Mouse (Mus musculus) C2C12 (cell line): ENCODE results near the gene Rita1. TPM values are rescaled to one million over a fixed set of nuclear protein-coding genes. Genes with fewer than 3 reads are reported as not detected.
A peak's percentile ranks its signal among the peaks of the same experiment; 100 is the strongest.

Source experiments
- H3K27me3 ChIP-seq: one replicate; pipeline ENCODE4 v1.6.1; 2011; ENCODE audit not compliant: control insufficient read depth, insufficient read depth, insufficient read length
- H3K36me3 ChIP-seq: one replicate; pipeline ENCODE4 v1.6.1; 2011; ENCODE audit not compliant: control insufficient read depth, insufficient read depth
- H3K4me3 ChIP-seq: one replicate; pipeline ENCODE4 v1.5.1; 2011; ENCODE audit warnings: mild to moderate bottlenecking, control low read depth; ENCODE audit not compliant: poor library complexity, insufficient read depth, severe bottlenecking
- H3K79me2 ChIP-seq: one replicate; pipeline ENCODE4 v1.6.1; 2011; ENCODE audit not compliant: control insufficient read depth, insufficient read depth
- H3K79me3 ChIP-seq: one replicate; pipeline ENCODE4 v1.6.1; 2011; ENCODE audit warnings: low read depth, control low read depth
- H3ac ChIP-seq: one replicate; pipeline ENCODE3; 2011; ENCODE audit warnings: low read depth; ENCODE audit not compliant: control insufficient read depth, insufficient read length
- CEBPB ChIP-seq: IDR thresholded peaks from one replicate; pipeline ENCODE4 v1.6.1; 2011; ENCODE audit warnings: low read depth, mild to moderate bottlenecking, control low read depth, moderate library complexity
- CTCF ChIP-seq: IDR thresholded peaks from one replicate; pipeline ENCODE4 v1.5.1; 2011; ENCODE audit not compliant: control insufficient read depth, insufficient read depth, insufficient read length
- FOSL1 ChIP-seq: IDR thresholded peaks from one replicate; pipeline ENCODE4 v1.8.0; 2011; ENCODE audit warnings: mild to moderate bottlenecking, low read length; ENCODE audit not compliant: poor library complexity, insufficient read depth, severe bottlenecking
- MAX ChIP-seq: IDR thresholded peaks from one replicate; pipeline ENCODE4 v1.6.1; 2011; ENCODE audit warnings: mild to moderate bottlenecking, control low read depth
- MYOD1 ChIP-seq: IDR thresholded peaks from one replicate; pipeline ENCODE4 v1.6.1; 2011; ENCODE audit warnings: low read depth; ENCODE audit not compliant: control insufficient read depth, insufficient read length
- MYOG ChIP-seq: IDR thresholded peaks from one replicate; pipeline ENCODE4 v1.6.1; 2011; ENCODE audit not compliant: control insufficient read depth, insufficient read length; ENCODE audit errors: extremely low read depth
- USF1 ChIP-seq: IDR thresholded peaks from one replicate; pipeline ENCODE4 v1.6.1; 2011; ENCODE audit warnings: low read depth, mild to moderate bottlenecking, control low read depth, moderate library complexity
- polyA plus RNA-seq: library from polyadenylated mRNA; unstranded; fragments of >200 nt; fragmentation: generic; extraction: Trizol; gene quantifications from one replicate; pipeline ENCODE4 v1.2.1, GENCODE M21; 2012; ENCODE audit warnings: missing spikeins

The Rita1 gene
- polyA plus RNA-seq, 1 experiment = 17.2 TPM

- Histone ChIP-seq H3ac (no peak overlapping the region), H3K79me2 (peaks cover 30% of the 10 kb centered on the region), H3K36me3 (peaks cover 2% of the 10 kb centered on the region), H3K27me3 (no peaks in the 10 kb centered on the region), H3K4me3 (no peak overlapping the region), H3K79me3 (peaks cover 18% of the 10 kb centered on the region)
- peak; percentile 32 for TF ChIP-seq CTCF
- no peak for TF ChIP-seq FOSL1
- TF ChIP-seq MYOG = no peak
- TF ChIP-seq MAX = no peak
- TF ChIP-seq MYOD1 = no peak
- no peak for TF ChIP-seq USF1
Measured at GRCm38 (mm10) chr5:120590356-120591010, 21.9 kb downstream of the Rita1 start.

DNA sequence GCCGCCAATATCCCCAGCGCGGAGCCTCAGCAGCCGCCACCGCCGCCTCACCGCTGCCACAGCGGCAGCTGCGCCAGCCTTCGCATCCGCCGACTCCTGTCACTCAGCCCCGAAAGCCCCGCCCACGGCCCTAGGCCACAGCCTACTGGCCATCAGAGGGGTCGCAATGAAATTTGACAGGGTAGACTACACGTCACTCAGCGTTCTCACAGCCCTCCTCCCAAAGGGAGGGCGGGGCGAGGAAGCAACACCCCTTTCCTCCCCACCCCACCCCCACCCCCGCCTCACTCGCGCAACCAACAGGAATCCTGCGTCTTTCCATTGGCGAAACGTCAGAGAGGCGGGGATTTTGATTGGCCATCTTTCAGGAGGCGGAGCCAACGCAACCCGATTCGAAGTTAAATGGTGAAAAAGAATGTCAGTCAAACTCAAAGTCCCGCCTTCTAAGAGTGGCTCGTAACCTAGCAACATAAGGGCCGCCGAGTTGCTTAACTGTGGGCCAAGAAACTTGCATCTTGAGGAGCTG lies 23.8 kb downstream of the Rita1 start, which contains the start of the genes Tpcn1 and Iqcd:
Gene Tpcn1, minus strand, starts transcription at position 105 of the 526 bp plus-strand sequence.
Gene Iqcd, plus strand, starts transcription at position 448 of the 526 bp plus-strand sequence.
- H3ac ChIP-seq = peak within 1 kb of the TSS; percentile 90
- H3K36me3 ChIP-seq = peaks cover 20% of the 10 kb centered on the region
- H3K27me3 ChIP-seq = no peaks in the 10 kb centered on the region
- peak within 1 kb of the TSS; percentile 86 for H3K4me3 ChIP-seq
- H3K79me2 ChIP-seq = peaks cover 49% of the 10 kb centered on the region
- H3K79me3 ChIP-seq = peaks cover 27% of the 10 kb centered on the region
- TF ChIP-seq MAX = no peak
- no peak for TF ChIP-seq FOSL1
- TF ChIP-seq CTCF = no peak
- TF ChIP-seq MYOG = no peak
- peak; percentile 49 for TF ChIP-seq CEBPB
- peak; percentile 85 for TF ChIP-seq MYOD1
- no peak for TF ChIP-seq USF1

- H3ac ChIP-seq = peak overlapping the region; percentile 90
- no peaks in the 10 kb centered on the region for H3K27me3 ChIP-seq
- peaks cover 26% of the 10 kb centered on the region for H3K36me3 ChIP-seq
- H3K79me3 ChIP-seq = peaks cover 27% of the 10 kb centered on the region
- TF ChIP-seq MYOG (no peak), MYOD1 (no peak)
- H3K4me3 ChIP-seq = peak overlapping the region; percentile 86
- peaks cover 54% of the 10 kb centered on the region for H3K79me2 ChIP-seq
Measured at GRCm38 (mm10) chr5:120587940-120588568, 24.3 kb downstream of the Rita1 start.

GRCm38 (mm10) chr5:120587616-120587926 lies 24.8 kb downstream of the Rita1 start:
- Histone ChIP-seq H3K36me3 (peaks cover 29% of the 10 kb centered on the region), H3K4me3 (peak overlapping the region; percentile 86), H3K79me3 (peaks cover 27% of the 10 kb centered on the region), H3K27me3 (no peaks in the 10 kb centered on the region), H3K79me2 (peaks cover 56% of the 10 kb centered on the region), H3ac (peak overlapping the region; percentile 23)
- TF ChIP-seq MAX = peak; percentile 42
- TF ChIP-seq CEBPB = no peak

DNA sequence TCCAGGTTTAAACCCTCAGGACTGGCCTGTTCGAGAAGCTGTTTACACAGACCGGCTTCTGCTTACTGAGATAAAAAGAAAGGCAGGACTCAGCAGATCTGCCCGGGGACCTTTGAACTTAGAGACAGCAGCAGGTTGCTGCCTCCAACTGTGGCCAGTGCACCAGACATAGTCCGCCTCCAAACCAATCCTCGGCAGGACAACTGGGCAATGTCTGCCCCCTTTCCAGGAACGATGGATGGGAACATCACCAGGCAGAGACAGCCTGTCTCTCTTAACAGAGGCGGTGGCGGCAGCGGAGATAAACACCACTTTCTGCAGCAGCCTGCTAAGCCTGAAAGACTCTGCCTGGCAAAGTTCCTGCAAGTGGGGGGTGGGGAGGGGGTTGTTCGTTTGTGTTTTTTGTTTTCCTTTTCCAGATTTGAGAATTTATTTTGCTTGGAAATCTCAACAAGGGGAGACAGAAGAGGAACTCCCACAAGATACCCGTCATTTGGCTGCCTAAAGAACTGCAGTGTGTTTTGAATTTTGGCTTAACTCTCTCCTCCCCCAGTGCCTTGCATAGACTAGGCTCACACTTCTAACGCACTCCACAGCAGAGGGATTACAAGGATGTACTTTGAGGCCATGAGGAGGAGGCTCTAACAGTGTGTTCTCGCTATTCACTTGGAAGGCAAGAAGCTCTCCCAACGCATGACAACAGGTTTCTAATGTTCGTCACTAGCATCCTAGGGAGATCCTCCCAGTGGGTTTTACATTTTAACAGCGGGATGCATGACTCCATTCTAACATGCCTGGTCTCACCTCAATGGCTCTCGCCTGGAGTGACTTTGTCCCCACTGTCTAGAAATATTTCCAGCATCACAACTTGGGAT lies 25.4 kb downstream of the Rita1 start:
- peak overlapping the region; percentile 86 for H3K4me3 ChIP-seq
- H3ac ChIP-seq = peak overlapping the region; percentile 2
- peaks cover 57% of the 10 kb centered on the region for H3K79me2 ChIP-seq
- no peak for TF ChIP-seq MAX
- TF ChIP-seq MYOD1 = no peak
- TF ChIP-seq CEBPB = no peak
- no peak for TF ChIP-seq FOSL1
- TF ChIP-seq MYOG = no peak
- TF ChIP-seq CTCF = no peak
- no peak for TF ChIP-seq USF1
- H3K36me3 ChIP-seq = peaks cover 29% of the 10 kb centered on the region
- no peaks in the 10 kb centered on the region for H3K27me3 ChIP-seq
- H3K79me3 ChIP-seq = peaks cover 27% of the 10 kb centered on the region

DNA sequence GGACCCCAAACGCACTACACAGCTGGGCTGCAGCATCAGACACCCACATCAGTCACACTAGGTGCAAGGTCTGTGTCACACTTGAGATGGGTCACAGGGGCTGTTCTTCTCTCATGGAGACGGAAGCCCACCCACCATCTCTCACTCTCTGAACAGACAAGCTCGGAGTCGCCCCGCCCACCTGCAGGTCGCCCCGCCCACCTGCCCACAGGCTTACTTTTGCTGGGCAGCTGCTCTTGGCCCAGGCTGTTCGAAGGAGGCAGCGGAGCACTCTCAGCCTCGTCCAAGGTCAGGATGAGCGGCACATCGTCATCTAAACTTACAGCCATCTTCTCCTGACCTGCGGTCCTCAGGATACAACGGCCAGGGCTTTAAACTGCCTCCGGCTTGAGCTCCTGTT lies 27.4 kb downstream of the Rita1 start:
- TF ChIP-seq MAX (no peak), FOSL1 (no peak), MYOG (no peak), MYOD1 (no peak), CEBPB (no peak), USF1 (no peak), CTCF (no peak)
- peaks cover 37% of the 10 kb centered on the region for H3K79me3 ChIP-seq
- no peaks in the 10 kb centered on the region for H3K27me3 ChIP-seq
- peaks cover 37% of the 10 kb centered on the region for H3K36me3 ChIP-seq
- no peak overlapping the region for H3ac ChIP-seq
- H3K79me2 ChIP-seq = peaks cover 77% of the 10 kb centered on the region
- H3K4me3 ChIP-seq = no peak overlapping the region
